ENCODE assay signal across 19 mouse cellular contexts in genomic region chr4:154232295-154232694, GRCm38 (mm10).
DNase-seq lines count a peak whose midpoint lies in the region; ATAC-seq and TF ChIP-seq lines count a peak whose summit lies in the region.
"Had no signal": no experiment of that assay in that cellular context is flagged by ENCODE, and none has a peak within 500 bp of the region (broad histone marks: within the 10 kb centered on the region; RNA-seq: fewer than 3 reads in every experiment).

No protein-coding gene starts in this region.

- no peaks in the 10 kb centered on the region for H3K36me3 ChIP-seq in kidney, embryonic 14.5 days (ENCODE audit: control insufficient read depth, insufficient read depth, low read length)
- no peaks in the 10 kb centered on the region for H3K36me3 ChIP-seq in heart, adult 2 months (ENCODE audit: control insufficient read depth, insufficient read depth, low read length)
- no peaks in the 10 kb centered on the region for H3K36me3 ChIP-seq in heart, postnatal 0 days (replicated peaks; ENCODE audit: control insufficient read depth, insufficient read depth, low read length)
- no peaks in the 10 kb centered on the region for H3K36me3 ChIP-seq in lung, postnatal 0 days (ENCODE audit: insufficient read depth, low read length)
- H3K36me3 ChIP-seq: hindbrain, embryonic 12.5 days had no signal

- H3K9ac ChIP-seq in kidney, embryonic 14.5 days (ENCODE audit: low read depth, low read length), result no peak overlapping the region
- no peak overlapping the region for H3K9ac ChIP-seq in heart, adult 2 months (ENCODE audit: low read depth, low read length)
- H3K9ac ChIP-seq in heart, postnatal 0 days (replicated peaks; ENCODE audit: low read depth, low read length), result no peak overlapping the region; the same call in 1 of the 2 replicates
- H3K9ac ChIP-seq in lung, postnatal 0 days (replicated peaks; ENCODE audit: low read depth), result no peak overlapping the region
- H3K9ac ChIP-seq: forebrain, embryonic 13.5 days; hindbrain, embryonic 12.5 days; liver, postnatal 0 days had no signal

- TF ChIP-seq EP300 in heart, adult 2 months (IDR thresholded peaks at IDR 0.05; ENCODE audit: insufficient read depth, low read depth, low read length), result peak; percentile 60; the same call in 1 of the 2 replicates
- peak; percentile 70; the same call in 1 of the 2 replicates for TF ChIP-seq EP300 in heart, postnatal 0 days (IDR thresholded peaks at IDR 0.05; ENCODE audit: low read depth)
- no peak for TF ChIP-seq EP300 in lung, postnatal 0 days (IDR thresholded peaks at IDR 0.05)

- ATAC-seq in kidney, embryonic 14.5 days (ENCODE audit: low FRiP score, low TSS enrichment), result no peak
- peak; percentile 47; the same call in 1 of the 2 replicates for ATAC-seq in heart, postnatal 0 days (ENCODE audit: insufficient read depth, low read depth)
- ATAC-seq in inflammation-experienced regulatory T-cells, adult 6 months, result no peak
- no peak for ATAC-seq in lung, postnatal 0 days
- ATAC-seq: forebrain, embryonic 13.5 days; liver, postnatal 0 days had no signal

- no peaks in the 10 kb centered on the region for H3K79me2 ChIP-seq in heart, adult 2 months (replicated peaks; ENCODE audit: control insufficient read depth, insufficient read depth, low read length)

- no peak overlapping the region for H3K4me2 ChIP-seq in kidney, embryonic 14.5 days (replicated peaks; ENCODE audit: low read depth, low read length)
- H3K4me2 ChIP-seq in heart, postnatal 0 days (ENCODE audit: low read depth, low read length), result no peak overlapping the region
- H3K4me2 ChIP-seq in lung, postnatal 0 days (replicated peaks; ENCODE audit: low read depth, low read length), result no peak overlapping the region
- H3K4me2 ChIP-seq: forebrain, embryonic 13.5 days; hindbrain, embryonic 12.5 days had no signal

- H3K27me3 ChIP-seq in kidney, embryonic 14.5 days (ENCODE audit: control insufficient read depth, insufficient read depth, low read length), result no peaks in the 10 kb centered on the region
- no peaks in the 10 kb centered on the region for H3K27me3 ChIP-seq in heart, adult 2 months (ENCODE audit: control insufficient read depth, insufficient read depth, low read length)
- no peaks in the 10 kb centered on the region for H3K27me3 ChIP-seq in heart, postnatal 0 days (ENCODE audit: control insufficient read depth, insufficient read depth, low read length)
- no peaks in the 10 kb centered on the region for H3K27me3 ChIP-seq in lung, postnatal 0 days (replicated peaks; ENCODE audit: insufficient read depth, low read length)
- H3K27me3 ChIP-seq: forebrain, embryonic 13.5 days; hindbrain, embryonic 12.5 days; Patski had no signal

- peaks cover 16% of the 10 kb centered on the region for H3K4me1 ChIP-seq in kidney, embryonic 14.5 days (ENCODE audit: control insufficient read depth, insufficient read depth, low read length)
- H3K4me1 ChIP-seq in heart, adult 2 months (ENCODE audit: control insufficient read depth, insufficient read depth, low read length), result peaks cover 36% of the 10 kb centered on the region
- H3K4me1 ChIP-seq in heart, postnatal 0 days (ENCODE audit: control insufficient read depth, insufficient read depth), result peaks cover 54% of the 10 kb centered on the region
- H3K4me1 ChIP-seq in lung, postnatal 0 days (ENCODE audit: insufficient read depth, low read depth, low read length), result no peaks in the 10 kb centered on the region

- no peak overlapping the region for H3K4me3 ChIP-seq in kidney, embryonic 14.5 days (ENCODE audit: low read length)
- H3K4me3 ChIP-seq in heart, adult 2 months, result no peak overlapping the region
- no peak overlapping the region for H3K4me3 ChIP-seq in heart, postnatal 0 days (ENCODE audit: low read depth, low read length)
- no peak overlapping the region for H3K4me3 ChIP-seq in lung, postnatal 0 days (ENCODE audit: low read depth, low read length)
- H3K4me3 ChIP-seq: forebrain, embryonic 13.5 days; hindbrain, embryonic 12.5 days had no signal

- WGBS in kidney, embryonic 14.5 days, result 51% methylated on average over 4 of the region's 4 CpGs
- WGBS in heart, adult 2 months, result 31% methylated on average over 4 of the region's 4 CpGs
- 22% methylated on average over 4 of the region's 4 CpGs for WGBS in heart, postnatal 0 days
- 60% methylated on average over 4 of the region's 4 CpGs for WGBS in lung, postnatal 0 days

- TF ChIP-seq CTCF in heart, adult 2 months (IDR thresholded peaks at IDR 0.05), result no peak
- no peak for TF ChIP-seq CTCF in heart, postnatal 0 days (IDR thresholded peaks at IDR 0.05; ENCODE audit: low read depth)
- no peak for TF ChIP-seq CTCF in lung, postnatal 0 days (IDR thresholded peaks at IDR 0.05)

- no peaks in the 10 kb centered on the region for H3K9me3 ChIP-seq in kidney, embryonic 14.5 days (ENCODE audit: control insufficient read depth, low read length)
- H3K9me3 ChIP-seq in heart, postnatal 0 days (replicated peaks; ENCODE audit: control insufficient read depth, low read length), result no peaks in the 10 kb centered on the region
- H3K9me3 ChIP-seq in lung, postnatal 0 days (ENCODE audit: low read length), result no peaks in the 10 kb centered on the region
- H3K9me3 ChIP-seq: forebrain, embryonic 13.5 days; hindbrain, embryonic 12.5 days had no signal

- intact Hi-C loops in heart, adult 2 months (cut with DNase I), result loop anchor here (1.0 to 2.0 kb wide), 2 partner anchors 14 to 25 kb away; no protein-coding TSS in a partner anchor

- no peak for TF ChIP-seq POLR2A in heart, adult 2 months (IDR thresholded peaks at IDR 0.05; ENCODE audit: insufficient read depth, low read depth, low read length)

- H3K27ac ChIP-seq in kidney, embryonic 14.5 days (ENCODE audit: low read depth, low read length), result 0 out of 2 replicates have a peak overlapping the region, but pooled peaks have one; percentile 0
- peak overlapping the region; percentile 36 for H3K27ac ChIP-seq in heart, adult 2 months
- H3K27ac ChIP-seq in heart, postnatal 0 days (ENCODE audit: low read depth), result 0 out of 2 replicates have a peak overlapping the region, but pooled peaks have one; percentile 7
- H3K27ac ChIP-seq in lung, postnatal 0 days (ENCODE audit: low read length), result no peak overlapping the region
- H3K27ac ChIP-seq: forebrain, embryonic 13.5 days; hindbrain, embryonic 12.5 days had no signal

- DNase-seq in kidney, postnatal 10 days, result no peak
- DNase-seq in heart, adult 2 months, result peak in 1 of 2 experiments; percentile 77
- DNase-seq in heart, postnatal 0 days (ENCODE audit: low spot score), result no peak
- peak; percentile 54 for DNase-seq in skeletal muscle tissue, adult 2 months (ENCODE audit: low read depth, low spot score)
- no peak for DNase-seq in spleen, postnatal 4 days (ENCODE audit: low spot score in 2 of 2)
- DNase-seq in lung, postnatal 0 days (ENCODE audit: low spot score), result no peak
- DNase-seq: B cell, adult 2 months; cerebellum, postnatal 25 days; kidney, adult 11 months; layer of hippocampus, postnatal 36 days; left cerebral cortex, postnatal 4 days; liver, postnatal 0 days; midbrain, embryonic 14.5 days; right cerebral cortex, postnatal 25 days had no signal
